ENCODE assay signal across 18 mouse cellular contexts in the genomic region with DNA sequence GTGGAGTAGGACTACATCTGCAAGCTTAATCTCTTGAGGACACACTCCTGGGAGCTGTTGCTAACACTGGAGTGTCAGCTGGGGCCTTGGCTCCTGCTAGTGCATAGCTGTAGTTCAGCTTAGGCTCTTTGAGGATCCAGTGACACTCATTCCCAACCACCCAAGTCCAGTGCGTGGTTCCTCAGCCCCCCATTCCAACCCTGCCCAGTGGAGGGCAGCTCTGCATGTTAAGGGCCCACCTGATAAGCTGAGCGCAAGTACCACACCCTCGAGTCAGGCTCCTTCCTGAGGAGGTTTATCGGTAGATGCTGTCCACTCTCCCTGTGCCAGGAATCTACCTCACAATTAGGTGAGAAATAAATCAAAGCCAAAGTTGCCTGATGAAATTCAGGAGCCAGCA. TPM values are rescaled to one million over a fixed set of nuclear protein-coding genes. Genes with fewer than 3 reads are reported as not detected.
DNase-seq lines count a peak whose midpoint lies in the region; ATAC-seq and TF ChIP-seq lines count a peak whose summit lies in the region.
"Had no signal": no experiment of that assay in that cellular context is flagged by ENCODE, and none has a peak within 500 bp of the region (broad histone marks: within the 10 kb centered on the region; RNA-seq: fewer than 3 reads in every experiment).

No protein-coding gene starts in this region.

- 0 out of 2 replicates have a peak, but pooled peaks have one; percentile 21 for TF ChIP-seq CTCF in lung, postnatal 0 days (IDR thresholded peaks at IDR 0.05)

- H3K9ac ChIP-seq in heart, embryonic 15.5 days, result no peak overlapping the region
- no peak overlapping the region for H3K9ac ChIP-seq in lung, postnatal 0 days (replicated peaks; ENCODE audit: low read depth)
- 0 out of 2 replicates have a peak overlapping the region, but pooled peaks have one; percentile 15 for H3K9ac ChIP-seq in liver, embryonic 11.5 days (ENCODE audit: low read depth, low read length)
- H3K9ac ChIP-seq: hindbrain, embryonic 12.5 days; limb, embryonic 15.5 days had no signal

- 0 out of 2 replicates have a peak overlapping the region, but pooled peaks have one; percentile 5 for H3K27ac ChIP-seq in heart, embryonic 15.5 days
- no peak overlapping the region for H3K27ac ChIP-seq in lung, postnatal 0 days (ENCODE audit: low read length)
- H3K27ac ChIP-seq in liver, embryonic 11.5 days (ENCODE audit: low read depth, low read length), result peak overlapping the region; percentile 46
- H3K27ac ChIP-seq: hindbrain, embryonic 12.5 days; limb, embryonic 15.5 days had no signal

- no peak for TF ChIP-seq EP300 in lung, postnatal 0 days (IDR thresholded peaks at IDR 0.05)

- peaks cover 53% of the 10 kb centered on the region for H3K27me3 ChIP-seq in heart, embryonic 15.5 days
- H3K27me3 ChIP-seq in lung, postnatal 0 days (replicated peaks; ENCODE audit: insufficient read depth, low read length), result no peaks in the 10 kb centered on the region
- peaks cover 8% of the 10 kb centered on the region for H3K27me3 ChIP-seq in liver, embryonic 11.5 days (replicated peaks; ENCODE audit: control insufficient read depth, insufficient read depth, low read length)
- H3K27me3 ChIP-seq: hindbrain, embryonic 12.5 days had no signal

- 0 out of 2 replicates have a peak, but pooled peaks have one; percentile 10 for ATAC-seq in heart, embryonic 15.5 days (replicated peaks; ENCODE audit: insufficient number of reproducible peaks, insufficient read depth, low FRiP score, low read depth)
- ATAC-seq in lung, postnatal 0 days, result peak; percentile 44
- peak; percentile 61 for ATAC-seq in liver, embryonic 11.5 days (replicated peaks; ENCODE audit: low FRiP score)
- ATAC-seq in activated CD4-positive, CD25-positive, alpha-beta regulatory T cell, adult 4 months, result no peak
- ATAC-seq: forebrain, embryonic 14.5 days had no signal

- 18% methylated on average over 4 of the region's 4 CpGs for WGBS in heart, embryonic 15.5 days
- WGBS in lung, postnatal 0 days, result 24% methylated on average over 4 of the region's 4 CpGs
- WGBS in liver, embryonic 11.5 days, result 10% methylated on average over 4 of the region's 4 CpGs

- H3K4me3 ChIP-seq in heart, embryonic 15.5 days, result no peak overlapping the region
- no peak overlapping the region for H3K4me3 ChIP-seq in lung, postnatal 0 days (ENCODE audit: low read depth, low read length)
- no peak overlapping the region for H3K4me3 ChIP-seq in liver, embryonic 11.5 days (ENCODE audit: low read depth, low read length)
- H3K4me3 ChIP-seq: hindbrain, embryonic 12.5 days; limb, embryonic 15.5 days had no signal

- no peaks in the 10 kb centered on the region for H3K9me3 ChIP-seq in heart, embryonic 15.5 days (replicated peaks)
- no peaks in the 10 kb centered on the region for H3K9me3 ChIP-seq in lung, postnatal 0 days (ENCODE audit: low read length)
- H3K9me3 ChIP-seq in liver, embryonic 11.5 days (ENCODE audit: control insufficient read depth, low read length), result no peaks in the 10 kb centered on the region
- H3K9me3 ChIP-seq: G1E; hindbrain, embryonic 12.5 days; limb, embryonic 15.5 days had no signal

- peak overlapping the region; percentile 14 for H3K4me2 ChIP-seq in heart, embryonic 15.5 days
- no peak overlapping the region for H3K4me2 ChIP-seq in lung, postnatal 0 days (replicated peaks; ENCODE audit: low read depth, low read length)
- H3K4me2 ChIP-seq in liver, embryonic 11.5 days, result peak overlapping the region; percentile 50
- H3K4me2 ChIP-seq: hindbrain, embryonic 12.5 days; limb, embryonic 15.5 days had no signal

- H3K4me1 ChIP-seq in heart, embryonic 15.5 days (replicated peaks), result peaks cover 47% of the 10 kb centered on the region
- H3K4me1 ChIP-seq in lung, postnatal 0 days (ENCODE audit: insufficient read depth, low read depth, low read length), result peaks cover 3% of the 10 kb centered on the region; the same call in 1 of the 2 replicates
- peaks cover 34% of the 10 kb centered on the region for H3K4me1 ChIP-seq in liver, embryonic 11.5 days (replicated peaks; ENCODE audit: control insufficient read depth, insufficient read depth, low read length)
- H3K4me1 ChIP-seq: hindbrain, embryonic 12.5 days had no signal

- H3K36me3 ChIP-seq in heart, embryonic 15.5 days, result no peaks in the 10 kb centered on the region
- H3K36me3 ChIP-seq in lung, postnatal 0 days (ENCODE audit: insufficient read depth, low read length), result no peaks in the 10 kb centered on the region
- no peaks in the 10 kb centered on the region for H3K36me3 ChIP-seq in liver, embryonic 11.5 days (ENCODE audit: control insufficient read depth, insufficient read depth, low read length)
- H3K36me3 ChIP-seq: G1E; hindbrain, embryonic 12.5 days; limb, embryonic 15.5 days had no signal

- no peak for DNase-seq in heart, adult 11 months
- no peak for DNase-seq in lung, postnatal 0 days (ENCODE audit: low spot score)
- no peak for DNase-seq in lung, postnatal 4 days
- no peak for DNase-seq in liver, embryonic 11.5 days (ENCODE audit: low spot score)
- DNase-seq in cerebellum, adult 9-11 months, result no peak
- DNase-seq: adrenal gland, postnatal 10 days; cerebellum, postnatal 36 days; kidney, adult 2 months; right cerebral cortex, adult 18-20 months; spleen, adult 18-20 months; thymus, postnatal 4 days had no signal

RNA-seq across cellular contexts. Expression of gene Tbx2, which starts 32.9 kb away (rescaled TPM):
- polyA plus RNA-seq in heart, embryonic 15.5 days (2015; fragmentation: Nextera tagmentation; extraction: Ambion mirVana), result 2.6 and 5.3 TPM in 2 replicates
- polyA plus RNA-seq in lung, postnatal 0 days (2015; fragmentation: Nextera tagmentation; extraction: Ambion mirVana), result 43.6 and 49.6 TPM in 2 replicates
- polyA plus RNA-seq in liver, embryonic 11.5 days (2014; fragmentation: Nextera tagmentation; extraction: Ambion mirVana), result 2.7 and 3.2 TPM in 2 replicates
- under 1 TPM in 1 of 2 experiments, not detected in 1; 0.13 TPM for polyA plus RNA-seq in activated CD4-positive, CD25-positive, alpha-beta regulatory T cell, adult 4 months (2017; shearing (Covaris generic))

RNA-seq across cellular contexts. Expression of gene Gm11444, which starts 50.7 kb away (rescaled TPM):
- not detected in 2 replicates for polyA plus RNA-seq in heart, embryonic 15.5 days (2015; fragmentation: Nextera tagmentation; extraction: Ambion mirVana)
- polyA plus RNA-seq in lung, postnatal 0 days (2015; fragmentation: Nextera tagmentation; extraction: Ambion mirVana), result not detected in 2 replicates
- not detected in 2 replicates for polyA plus RNA-seq in liver, embryonic 11.5 days (2014; fragmentation: Nextera tagmentation; extraction: Ambion mirVana)
- polyA plus RNA-seq in activated CD4-positive, CD25-positive, alpha-beta regulatory T cell, adult 4 months (2017; shearing (Covaris generic)), result 1 to 10 TPM in 1 of 2 experiments, not detected in 1; 1.0 TPM
- polyA plus RNA-seq: embryonic facial prominence, embryonic 14.5 days; forebrain, embryonic 14.5 days; G1E; hindbrain, embryonic 12.5 days; kidney, adult 2 months; limb, embryonic 15.5 days had no signal
